Mouse (Mus musculus): Measurements from ENCODE around the gene Cc2d1a.

GRCm38 (mm10) chr8:84147324-84147766, 391 bp downstream of the Cc2d1a start:
- no peak for TF ChIP-seq CTCF (IDR thresholded peaks at IDR 0.05; ENCODE audit: low read depth, low read length)
- no peak for TF ChIP-seq POLR2A (IDR thresholded peaks at IDR 0.05; ENCODE audit: borderline replicate concordance, low read depth, low read length)
